Mouse (Mus musculus): Measurements from ENCODE around the gene Rprd2. TPM values are rescaled to one million over a fixed set of nuclear protein-coding genes. Genes with fewer than 3 reads are reported as not detected.

The Rprd2 gene
- polyA plus RNA-seq, 1 experiment: 3.4 TPM

GRCm38 (mm10) chr3:95785501-95785900 lies 33.2 kb downstream of the Rprd2 start:
- peaks cover 86% of the 10 kb centered on the region for H3K36me3 ChIP-seq (replicated peaks; ENCODE audit: low read length)
- no peak overlapping the region for H3K4me3 ChIP-seq (replicated peaks)
- H3K27me3 ChIP-seq (replicated peaks): no peaks in the 10 kb centered on the region
- no peak for TF ChIP-seq FLI1 (IDR thresholded peaks at IDR 0.05; ENCODE audit: low read length)
- TF ChIP-seq GATA1 (IDR thresholded peaks at IDR 0.05; ENCODE audit: borderline replicate concordance, low read length): no peak
- H3K4me1 ChIP-seq: no peaks in the 10 kb centered on the region; the same call in 1 of the 2 replicates
- no peaks in the 10 kb centered on the region for H3K9me3 ChIP-seq

GRCm38 (mm10) chr3:95771985-95772384 lies 46.7 kb downstream of the Rprd2 start:
- Histone ChIP-seq H3K4me3 (replicated peaks) (no peak overlapping the region), H3K9me3 (no peaks in the 10 kb centered on the region), H3K36me3 (replicated peaks; ENCODE audit: low read length) (peaks cover 93% of the 10 kb centered on the region), H3K4me1 (no peaks in the 10 kb centered on the region), H3K27me3 (replicated peaks) (no peaks in the 10 kb centered on the region)
- TF ChIP-seq GATA1 (IDR thresholded peaks at IDR 0.05; ENCODE audit: borderline replicate concordance, low read length) (no peak), FLI1 (IDR thresholded peaks at IDR 0.05; ENCODE audit: low read length) (no peak)

- Histone ChIP-seq H3K4me1 (peaks cover 37% of the 10 kb centered on the region), H3K27me3 (replicated peaks) (no peaks in the 10 kb centered on the region), H3K4me3 (replicated peaks) (no peak overlapping the region), H3K9me3 (no peaks in the 10 kb centered on the region), H3K36me3 (replicated peaks; ENCODE audit: low read length) (peaks cover 82% of the 10 kb centered on the region)
- no peak for TF ChIP-seq FLI1 (IDR thresholded peaks at IDR 0.05; ENCODE audit: low read length)
- no peak for TF ChIP-seq GATA1 (IDR thresholded peaks at IDR 0.05; ENCODE audit: borderline replicate concordance, low read length)
Observed at GRCm38 (mm10) chr3:95765534-95765933, 53.1 kb downstream of the Rprd2 start.

GRCm38 (mm10) chr3:95763811-95764210 lies 54.9 kb downstream of the Rprd2 start:
- peaks cover 68% of the 10 kb centered on the region for H3K36me3 ChIP-seq (replicated peaks; ENCODE audit: low read length)

GRCm38 (mm10) chr3:95762961-95763360 lies 55.7 kb downstream of the Rprd2 start:
- peaks cover 59% of the 10 kb centered on the region for H3K36me3 ChIP-seq (replicated peaks; ENCODE audit: low read length)
- no peaks in the 10 kb centered on the region for H3K9me3 ChIP-seq
- H3K27me3 ChIP-seq (replicated peaks): no peaks in the 10 kb centered on the region

More at GRCm38 (mm10) chr3:95763811-95764210, 54.9 kb downstream of the Rprd2 start:
- Histone ChIP-seq H3K9me3 (no peaks in the 10 kb centered on the region), H3K4me3 (replicated peaks) (no peak overlapping the region), H3K4me1 (peaks cover 37% of the 10 kb centered on the region), H3K27me3 (replicated peaks) (no peaks in the 10 kb centered on the region)
- TF ChIP-seq GATA1 (IDR thresholded peaks at IDR 0.05; ENCODE audit: borderline replicate concordance, low read length) (no peak), FLI1 (IDR thresholded peaks at IDR 0.05; ENCODE audit: low read length) (no peak)

GRCm38 (mm10) chr3:95761771-95762170 lies 56.9 kb downstream of the Rprd2 start:
- TF ChIP-seq GATA1 (IDR thresholded peaks at IDR 0.05; ENCODE audit: borderline replicate concordance, low read length) (no peak), FLI1 (IDR thresholded peaks at IDR 0.05; ENCODE audit: low read length) (no peak)
- Histone ChIP-seq H3K36me3 (replicated peaks; ENCODE audit: low read length) (peaks cover 49% of the 10 kb centered on the region), H3K27me3 (replicated peaks) (no peaks in the 10 kb centered on the region), H3K9me3 (no peaks in the 10 kb centered on the region), H3K4me3 (replicated peaks) (no peak overlapping the region), H3K4me1 (peaks cover 41% of the 10 kb centered on the region)

More at GRCm38 (mm10) chr3:95762961-95763360, 55.7 kb downstream of the Rprd2 start:
- peaks cover 37% of the 10 kb centered on the region for H3K4me1 ChIP-seq
- no peak overlapping the region for H3K4me3 ChIP-seq (replicated peaks)
- no peak for TF ChIP-seq GATA1 (IDR thresholded peaks at IDR 0.05; ENCODE audit: borderline replicate concordance, low read length)
- TF ChIP-seq FLI1 (IDR thresholded peaks at IDR 0.05; ENCODE audit: low read length): no peak

- H3K27me3 ChIP-seq (replicated peaks): no peaks in the 10 kb centered on the region
- H3K4me3 ChIP-seq (replicated peaks): no peak overlapping the region
Observed at GRCm38 (mm10) chr3:95760656-95761055, 58.0 kb downstream of the Rprd2 start.

GRCm38 (mm10) chr3:95760106-95760505 lies 58.6 kb downstream of the Rprd2 start, which contains the start of gene Tars2:
Tars2 (minus strand) TSS chr3:95760206.
- Histone ChIP-seq H3K27me3 (replicated peaks) (no peaks in the 10 kb centered on the region), H3K9me3 (no peaks in the 10 kb centered on the region), H3K36me3 (replicated peaks; ENCODE audit: low read length) (peaks cover 32% of the 10 kb centered on the region), H3K4me3 (replicated peaks) (no peak within 1 kb of the TSS), H3K4me1 (peaks cover 46% of the 10 kb centered on the region)
- no peak for TF ChIP-seq FLI1 (IDR thresholded peaks at IDR 0.05; ENCODE audit: low read length)
- no peak for TF ChIP-seq GATA1 (IDR thresholded peaks at IDR 0.05; ENCODE audit: borderline replicate concordance, low read length)

More at GRCm38 (mm10) chr3:95760656-95761055, 58.0 kb downstream of the Rprd2 start:
- Histone ChIP-seq H3K36me3 (replicated peaks; ENCODE audit: low read length) (peaks cover 37% of the 10 kb centered on the region), H3K4me1 (peaks cover 47% of the 10 kb centered on the region), H3K9me3 (no peaks in the 10 kb centered on the region)
- TF ChIP-seq GATA1 (IDR thresholded peaks at IDR 0.05; ENCODE audit: borderline replicate concordance, low read length) (no peak), FLI1 (IDR thresholded peaks at IDR 0.05; ENCODE audit: low read length) (no peak)

GRCm38 (mm10) chr3:95758467-95759218 lies 60.0 kb downstream of the Rprd2 start:
- H3K27me3 ChIP-seq (replicated peaks): no peaks in the 10 kb centered on the region
- TF ChIP-seq FLI1 (IDR thresholded peaks at IDR 0.05; ENCODE audit: low read length): no peak
- TF ChIP-seq GATA1 (IDR thresholded peaks at IDR 0.05; ENCODE audit: borderline replicate concordance, low read length): no peak

GRCm38 (mm10) chr3:95756808-95757207 lies 61.9 kb downstream of the Rprd2 start:
- TF ChIP-seq GATA1 (IDR thresholded peaks at IDR 0.05; ENCODE audit: borderline replicate concordance, low read length) (no peak), FLI1 (IDR thresholded peaks at IDR 0.05; ENCODE audit: low read length) (no peak)
- Histone ChIP-seq H3K9me3 (no peaks in the 10 kb centered on the region), H3K27me3 (replicated peaks) (no peaks in the 10 kb centered on the region), H3K4me1 (peaks cover 45% of the 10 kb centered on the region), H3K4me3 (replicated peaks) (no peak overlapping the region), H3K36me3 (replicated peaks; ENCODE audit: low read length) (peaks cover 15% of the 10 kb centered on the region)

More at GRCm38 (mm10) chr3:95758467-95759218, 60.0 kb downstream of the Rprd2 start:
- Histone ChIP-seq H3K9me3 (no peaks in the 10 kb centered on the region), H3K4me1 (peaks cover 37% of the 10 kb centered on the region), H3K4me3 (replicated peaks) (no peak overlapping the region), H3K36me3 (replicated peaks; ENCODE audit: low read length) (peaks cover 17% of the 10 kb centered on the region)
